Mouse (Mus musculus): ENCODE data around the gene Arfgap3. TPM values are rescaled to one million over a fixed set of nuclear protein-coding genes. Genes with fewer than 3 reads are reported as not detected.

The Arfgap3 gene
- polyA plus RNA-seq, 1 experiment from 2014 or later = 57.0 TPM

- no peaks in the 10 kb centered on the region for H3K27me3 ChIP-seq (ENCODE audit: control insufficient read depth, insufficient read depth, low read length)
- no peaks in the 10 kb centered on the region for H3K9me3 ChIP-seq (ENCODE audit: control insufficient read depth, low read length)
- H3K4me2 ChIP-seq (replicated peaks; ENCODE audit: low read depth) = no peak overlapping the region
- no peak overlapping the region for H3K9ac ChIP-seq (ENCODE audit: low read length)
- no peaks in the 10 kb centered on the region for H3K4me1 ChIP-seq (replicated peaks; ENCODE audit: control insufficient read depth, insufficient read depth)
- ATAC-seq (ENCODE audit: low FRiP score, low TSS enrichment) (no peak), DNase-seq (ENCODE audit: low spot score) (no peak)
- no peak overlapping the region for H3K4me3 ChIP-seq (ENCODE audit: low read depth, low read length)
- H3K36me3 ChIP-seq (ENCODE audit: control insufficient read depth, insufficient read depth, low read length) = no peaks in the 10 kb centered on the region
- no peak for TF ChIP-seq CTCF (IDR thresholded peaks at IDR 0.05; ENCODE audit: low read depth)
- TF ChIP-seq EP300 (optimal IDR thresholded peaks at IDR 0.05) = no peak
- WGBS = 59% methylated on average over 10 of the region's 10 CpGs
- no peak overlapping the region for H3K27ac ChIP-seq (replicated peaks)
Observed at GRCm38 (mm10) chr15:83254372-83255070, 95.5 kb downstream of the Arfgap3 start.

DNA sequence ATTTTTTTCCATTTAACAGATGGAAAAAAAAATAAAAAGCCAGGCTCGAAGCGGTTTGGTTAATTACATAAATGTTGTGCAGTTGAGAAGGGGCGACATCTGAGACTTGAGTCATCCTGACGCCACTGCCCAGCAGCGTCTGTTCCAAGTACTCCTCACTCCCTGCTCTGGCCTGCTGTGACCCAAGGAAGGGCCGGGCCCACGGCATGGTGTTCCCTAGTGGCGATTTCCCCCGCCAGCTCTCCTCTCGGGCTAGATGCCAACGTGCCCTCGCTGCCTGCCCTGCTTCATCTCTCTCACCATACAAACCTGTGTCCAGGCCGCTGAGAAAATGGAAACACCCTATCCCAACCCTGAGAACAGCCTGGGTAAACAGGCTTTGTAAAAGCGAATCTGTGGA lies 98.0 kb downstream of the Arfgap3 start:
- Histone ChIP-seq H3K27me3 (ENCODE audit: control insufficient read depth, insufficient read depth, low read length) (no peaks in the 10 kb centered on the region), H3K9me3 (ENCODE audit: control insufficient read depth, low read length) (no peaks in the 10 kb centered on the region), H3K27ac (replicated peaks) (0 out of 2 replicates have a peak overlapping the region, but pooled peaks have one; percentile 45), H3K4me3 (ENCODE audit: low read depth, low read length) (no peak overlapping the region), H3K4me1 (replicated peaks; ENCODE audit: control insufficient read depth, insufficient read depth) (no peaks in the 10 kb centered on the region), H3K36me3 (ENCODE audit: control insufficient read depth, insufficient read depth, low read length) (no peaks in the 10 kb centered on the region), H3K4me2 (replicated peaks; ENCODE audit: low read depth) (peak overlapping the region; percentile 79), H3K9ac (ENCODE audit: low read length) (no peak overlapping the region; the same call in 1 of the 2 replicates)
- ATAC-seq (ENCODE audit: low FRiP score, low TSS enrichment) (no peak), DNase-seq (ENCODE audit: low spot score) (peak; percentile 53)
- WGBS = 46% methylated on average over 14 of the region's 14 CpGs
- TF ChIP-seq EP300 (optimal IDR thresholded peaks at IDR 0.05) (no peak), CTCF (IDR thresholded peaks at IDR 0.05; ENCODE audit: low read depth) (peak; percentile 5; the same call in 1 of the 2 replicates)

- no peaks in the 10 kb centered on the region for H3K9me3 ChIP-seq (ENCODE audit: control insufficient read depth, low read length)
- no peaks in the 10 kb centered on the region for H3K4me1 ChIP-seq (replicated peaks; ENCODE audit: control insufficient read depth, insufficient read depth)
- H3K27ac ChIP-seq (replicated peaks) = peak within 1 kb of the TSS; percentile 86
- ATAC-seq (ENCODE audit: low FRiP score, low TSS enrichment) = peak; percentile 75
- 2% methylated on average over 59 of the region's 66 CpGs for WGBS
- peak; percentile 69 for DNase-seq (ENCODE audit: low spot score)
- peak within 1 kb of the TSS; percentile 71 for H3K4me3 ChIP-seq (ENCODE audit: low read depth, low read length)
- H3K36me3 ChIP-seq (ENCODE audit: control insufficient read depth, insufficient read depth, low read length) = no peaks in the 10 kb centered on the region
- H3K27me3 ChIP-seq (ENCODE audit: control insufficient read depth, insufficient read depth, low read length) = no peaks in the 10 kb centered on the region
- peak within 1 kb of the TSS; percentile 79 for H3K4me2 ChIP-seq (replicated peaks; ENCODE audit: low read depth)
- TF ChIP-seq EP300 (optimal IDR thresholded peaks at IDR 0.05) = peak; percentile 22
- no peak for TF ChIP-seq CTCF (IDR thresholded peaks at IDR 0.05; ENCODE audit: low read depth)
- peak within 1 kb of the TSS; percentile 85 for H3K9ac ChIP-seq (ENCODE audit: low read length)
Observed at GRCm38 (mm10) chr15:83251176-83252004, 98.7 kb downstream of the Arfgap3 start, which contains the start of gene A4galt. Gene A4galt (minus strand): TSS chr15:83251774.

- TF ChIP-seq CTCF (IDR thresholded peaks at IDR 0.05; ENCODE audit: low read depth) = no peak
- Histone ChIP-seq H3K4me2 (replicated peaks; ENCODE audit: low read depth) (peak overlapping the region; percentile 79), H3K27ac (replicated peaks) (peak overlapping the region; percentile 86), H3K27me3 (ENCODE audit: control insufficient read depth, insufficient read depth, low read length) (no peaks in the 10 kb centered on the region), H3K36me3 (ENCODE audit: control insufficient read depth, insufficient read depth, low read length) (no peaks in the 10 kb centered on the region), H3K4me1 (replicated peaks; ENCODE audit: control insufficient read depth, insufficient read depth) (no peaks in the 10 kb centered on the region), H3K9ac (ENCODE audit: low read length) (peak overlapping the region; percentile 85), H3K4me3 (ENCODE audit: low read depth, low read length) (peak overlapping the region; percentile 71), H3K9me3 (ENCODE audit: control insufficient read depth, low read length) (no peaks in the 10 kb centered on the region)
- DNase-seq (ENCODE audit: low spot score) (no peak), ATAC-seq (ENCODE audit: low FRiP score, low TSS enrichment) (no peak; the same call in 1 of the 2 replicates)
- 1% methylated on average over 20 of the region's 20 CpGs for WGBS
Observed at GRCm38 (mm10) chr15:83250651-83251175, 99.3 kb downstream of the Arfgap3 start.

Other genes starting within 250 kb of the Arfgap3 start
- gene Rrp7a, start 227.4 kb downstream of the Arfgap3 start, polyA plus RNA-seq (2015; fragmentation: Nextera tagmentation; extraction: Ambion mirVana) = 39.9 and 44.8 TPM in 2 replicates
- gene Poldip3, start 200.9 kb downstream of the Arfgap3 start, polyA plus RNA-seq (2015; fragmentation: Nextera tagmentation; extraction: Ambion mirVana) = 56.3 and 58.7 TPM in 2 replicates
- 117 and 145 TPM in 2 replicates for gene Cyb5r3, start 177.7 kb downstream of the Arfgap3 start, polyA plus RNA-seq (2015; fragmentation: Nextera tagmentation; extraction: Ambion mirVana)
- gene A4galt, start 98.5 kb downstream of the Arfgap3 start, polyA plus RNA-seq (2015; fragmentation: Nextera tagmentation; extraction: Ambion mirVana) = 23.0 and 24.4 TPM in 2 replicates
- 42.5 and 46.6 TPM in 2 replicates for gene Pacsin2, start 114.4 kb upstream of the Arfgap3 start, polyA plus RNA-seq (2015; fragmentation: Nextera tagmentation; extraction: Ambion mirVana)
- gene Ttll1, start 160.6 kb upstream of the Arfgap3 start, polyA plus RNA-seq (2015; fragmentation: Nextera tagmentation; extraction: Ambion mirVana) = 10.2 and 11.4 TPM in 2 replicates
- 4.2 and 5.2 TPM in 2 replicates for gene Bik, start 176.6 kb upstream of the Arfgap3 start, polyA plus RNA-seq (2015; fragmentation: Nextera tagmentation; extraction: Ambion mirVana)
- 277 and 284 TPM in 2 replicates for gene Tspo, start 213.3 kb upstream of the Arfgap3 start, polyA plus RNA-seq (2015; fragmentation: Nextera tagmentation; extraction: Ambion mirVana)
- gene Mcat, start 213.5 kb upstream of the Arfgap3 start, polyA plus RNA-seq (2015; fragmentation: Nextera tagmentation; extraction: Ambion mirVana) = 24.9 and 25.5 TPM in 2 replicates
- gene Ttll12, start 244.9 kb upstream of the Arfgap3 start, polyA plus RNA-seq (2015; fragmentation: Nextera tagmentation; extraction: Ambion mirVana) = 17.3 and 17.6 TPM in 2 replicates